Mouse (Mus musculus): Measurements from ENCODE around the gene Bbof1. TPM values are rescaled to one million over a fixed set of nuclear protein-coding genes. Genes with fewer than 3 reads are reported as not detected.

The Bbof1 gene
- polyA plus RNA-seq, 1 experiment from 2014 or later: 1.0 TPM

GRCm38 (mm10) chr12:84407874-84408818, 725 bp upstream of the Bbof1 start:
- H3K4me1 ChIP-seq (replicated peaks; ENCODE audit: control insufficient read depth, insufficient read depth, low read length): peaks cover 7% of the 10 kb centered on the region
- H3K4me3 ChIP-seq (ENCODE audit: low read depth, low read length): peak overlapping the region; percentile 77
- WGBS: 1% methylated on average over 49 of the region's 52 CpGs
- peak overlapping the region; percentile 33; the same call in 1 of the 2 replicates for H3K27ac ChIP-seq (ENCODE audit: low read depth, low read length)
- peak overlapping the region; percentile 77 for H3K9ac ChIP-seq (ENCODE audit: low read depth, low read length)
- peaks cover 4% of the 10 kb centered on the region; the same call in 1 of the 2 replicates for H3K27me3 ChIP-seq (replicated peaks; ENCODE audit: control insufficient read depth, insufficient read depth, low read length)
- no peaks in the 10 kb centered on the region for H3K9me3 ChIP-seq (ENCODE audit: control insufficient read depth, low read length)
- no peaks in the 10 kb centered on the region for H3K36me3 ChIP-seq (ENCODE audit: control insufficient read depth, insufficient read depth, low read length)
- H3K4me2 ChIP-seq: peak overlapping the region; percentile 84
- ATAC-seq (replicated peaks; ENCODE audit: low FRiP score): peak; percentile 64
- DNase-seq (ENCODE audit: low spot score): peak; percentile 54

GRCm38 (mm10) chr12:84416834-84417604, 8.1 kb downstream of the Bbof1 start, which contains the start of gene Rnf113a2:
Gene Rnf113a2 (plus strand): TSS chr12:84417196.
- DNase-seq (ENCODE audit: low spot score) (peak; percentile 80), ATAC-seq (replicated peaks; ENCODE audit: low FRiP score) (peak; percentile 90)
- Histone ChIP-seq H3K9me3 (ENCODE audit: control insufficient read depth, low read length) (no peaks in the 10 kb centered on the region), H3K9ac (ENCODE audit: low read depth, low read length) (peak within 1 kb of the TSS; percentile 72), H3K27me3 (replicated peaks; ENCODE audit: control insufficient read depth, insufficient read depth, low read length) (no peaks in the 10 kb centered on the region), H3K36me3 (ENCODE audit: control insufficient read depth, insufficient read depth, low read length) (no peaks in the 10 kb centered on the region), H3K4me2 (peak within 1 kb of the TSS; percentile 86), H3K4me1 (replicated peaks; ENCODE audit: control insufficient read depth, insufficient read depth, low read length) (0 out of 2 replicates have a peak, but pooled peaks cover 4% of the 10 kb centered on the region), H3K4me3 (ENCODE audit: low read depth, low read length) (peak within 1 kb of the TSS; percentile 68), H3K27ac (ENCODE audit: low read depth, low read length) (peak within 1 kb of the TSS; percentile 28; the same call in 1 of the 2 replicates)
- 3% methylated on average over 50 of the region's 50 CpGs for WGBS

GRCm38 (mm10) chr12:84417605-84417922, 8.7 kb downstream of the Bbof1 start:
- Histone ChIP-seq H3K36me3 (ENCODE audit: control insufficient read depth, insufficient read depth, low read length) (no peaks in the 10 kb centered on the region), H3K4me2 (peak overlapping the region; percentile 86), H3K27ac (ENCODE audit: low read depth, low read length) (peak overlapping the region; percentile 28; the same call in 1 of the 2 replicates), H3K4me3 (ENCODE audit: low read depth, low read length) (peak overlapping the region; percentile 68), H3K9ac (ENCODE audit: low read depth, low read length) (peak overlapping the region; percentile 72), H3K4me1 (replicated peaks; ENCODE audit: control insufficient read depth, insufficient read depth, low read length) (0 out of 2 replicates have a peak, but pooled peaks cover 4% of the 10 kb centered on the region), H3K9me3 (ENCODE audit: control insufficient read depth, low read length) (no peaks in the 10 kb centered on the region), H3K27me3 (replicated peaks; ENCODE audit: control insufficient read depth, insufficient read depth, low read length) (no peaks in the 10 kb centered on the region)
- 33% methylated on average over 18 of the region's 18 CpGs for WGBS
- DNase-seq (ENCODE audit: low spot score) (no peak), ATAC-seq (replicated peaks; ENCODE audit: low FRiP score) (no peak)

- Histone ChIP-seq H3K9me3 (ENCODE audit: control insufficient read depth, low read length) (no peaks in the 10 kb centered on the region), H3K4me3 (ENCODE audit: low read depth, low read length) (no peak overlapping the region), H3K27ac (ENCODE audit: low read depth, low read length) (no peak overlapping the region), H3K4me1 (replicated peaks; ENCODE audit: control insufficient read depth, insufficient read depth, low read length) (no peaks in the 10 kb centered on the region), H3K27me3 (replicated peaks; ENCODE audit: control insufficient read depth, insufficient read depth, low read length) (no peaks in the 10 kb centered on the region), H3K4me2 (no peak overlapping the region), H3K9ac (ENCODE audit: low read depth, low read length) (no peak overlapping the region), H3K36me3 (ENCODE audit: control insufficient read depth, insufficient read depth, low read length) (no peaks in the 10 kb centered on the region)
- WGBS: 55% methylated on average over 3 of the region's 3 CpGs
- ATAC-seq (replicated peaks; ENCODE audit: low FRiP score) (no peak), DNase-seq (ENCODE audit: low spot score) (no peak)
Measured at GRCm38 (mm10) chr12:84423990-84424389, 15.1 kb downstream of the Bbof1 start.

GRCm38 (mm10) chr12:84429825-84430224, 21.0 kb downstream of the Bbof1 start:
- Histone ChIP-seq H3K27ac (ENCODE audit: low read depth, low read length) (no peak overlapping the region), H3K36me3 (ENCODE audit: control insufficient read depth, insufficient read depth, low read length) (no peaks in the 10 kb centered on the region), H3K4me3 (ENCODE audit: low read depth, low read length) (no peak overlapping the region), H3K27me3 (replicated peaks; ENCODE audit: control insufficient read depth, insufficient read depth, low read length) (no peaks in the 10 kb centered on the region), H3K4me2 (no peak overlapping the region), H3K9ac (ENCODE audit: low read depth, low read length) (no peak overlapping the region), H3K4me1 (replicated peaks; ENCODE audit: control insufficient read depth, insufficient read depth, low read length) (no peaks in the 10 kb centered on the region), H3K9me3 (ENCODE audit: control insufficient read depth, low read length) (no peaks in the 10 kb centered on the region)
- DNase-seq (ENCODE audit: low spot score) (no peak), ATAC-seq (replicated peaks; ENCODE audit: low FRiP score) (no peak)
- WGBS: 92% methylated on average over 2 of the region's 2 CpGs

GRCm38 (mm10) chr12:84438697-84439096, 29.8 kb downstream of the Bbof1 start:
- no peak for ATAC-seq (replicated peaks; ENCODE audit: low FRiP score)
- Histone ChIP-seq H3K36me3 (ENCODE audit: control insufficient read depth, insufficient read depth, low read length) (no peaks in the 10 kb centered on the region), H3K9me3 (ENCODE audit: control insufficient read depth, low read length) (no peaks in the 10 kb centered on the region), H3K27me3 (replicated peaks; ENCODE audit: control insufficient read depth, insufficient read depth, low read length) (no peaks in the 10 kb centered on the region), H3K9ac (ENCODE audit: low read depth, low read length) (no peak overlapping the region), H3K27ac (ENCODE audit: low read depth, low read length) (no peak overlapping the region), H3K4me2 (no peak overlapping the region), H3K4me1 (replicated peaks; ENCODE audit: control insufficient read depth, insufficient read depth, low read length) (no peaks in the 10 kb centered on the region), H3K4me3 (ENCODE audit: low read depth, low read length) (no peak overlapping the region)
- WGBS: 47% methylated on average over 2 of the region's 2 CpGs
- no peak for DNase-seq (ENCODE audit: low spot score)

- WGBS: 60% methylated on average over 4 of the region's 4 CpGs
- Histone ChIP-seq H3K27me3 (replicated peaks; ENCODE audit: control insufficient read depth, insufficient read depth, low read length) (no peaks in the 10 kb centered on the region), H3K4me2 (no peak overlapping the region), H3K27ac (ENCODE audit: low read depth, low read length) (no peak overlapping the region), H3K4me1 (replicated peaks; ENCODE audit: control insufficient read depth, insufficient read depth, low read length) (no peaks in the 10 kb centered on the region), H3K36me3 (ENCODE audit: control insufficient read depth, insufficient read depth, low read length) (no peaks in the 10 kb centered on the region), H3K4me3 (ENCODE audit: low read depth, low read length) (no peak overlapping the region), H3K9ac (ENCODE audit: low read depth, low read length) (no peak overlapping the region), H3K9me3 (ENCODE audit: control insufficient read depth, low read length) (no peaks in the 10 kb centered on the region)
- DNase-seq (ENCODE audit: low spot score) (no peak), ATAC-seq (replicated peaks; ENCODE audit: low FRiP score) (no peak)
Measured at GRCm38 (mm10) chr12:84442526-84442925, 33.7 kb downstream of the Bbof1 start.

GRCm38 (mm10) chr12:84447386-84447785, 38.5 kb downstream of the Bbof1 start:
- H3K27ac ChIP-seq (ENCODE audit: low read depth, low read length): no peak overlapping the region
- peaks cover 3% of the 10 kb centered on the region; the same call in 1 of the 2 replicates for H3K4me1 ChIP-seq (replicated peaks; ENCODE audit: control insufficient read depth, insufficient read depth, low read length)
- no peak overlapping the region for H3K4me3 ChIP-seq (ENCODE audit: low read depth, low read length)
- H3K9me3 ChIP-seq (ENCODE audit: control insufficient read depth, low read length): no peaks in the 10 kb centered on the region
- ATAC-seq (replicated peaks; ENCODE audit: low FRiP score) (no peak), DNase-seq (ENCODE audit: low spot score) (no peak)
- 55% methylated on average over 1 of the region's 1 CpGs for WGBS
- no peaks in the 10 kb centered on the region for H3K36me3 ChIP-seq (ENCODE audit: control insufficient read depth, insufficient read depth, low read length)
- no peaks in the 10 kb centered on the region for H3K27me3 ChIP-seq (replicated peaks; ENCODE audit: control insufficient read depth, insufficient read depth, low read length)
- H3K4me2 ChIP-seq: no peak overlapping the region
- no peak overlapping the region for H3K9ac ChIP-seq (ENCODE audit: low read depth, low read length)

Measured in liver, embryonic 11.5 days (tissue).